Mouse (Mus musculus): ENCODE measurements around the gene Nav2.

- TF ChIP-seq ETS1 (IDR thresholded peaks at IDR 0.05; ENCODE audit: low read depth, low read length) (no peak), CTCF (IDR thresholded peaks at IDR 0.05 in 2 of 3, conservative IDR thresholded peaks at IDR 0.05 in 1 of 3; ENCODE audit: control insufficient read depth in 1 of 3, insufficient read depth in 1 of 3, low read depth in 2 of 3, low read length in 3 of 3, poor library complexity in 1 of 3, severe bottlenecking in 1 of 3) (no peak), ZNF384 (IDR thresholded peaks at IDR 0.05; ENCODE audit: low read depth, low read length) (no peak), POLR2A (IDR thresholded peaks at IDR 0.05; ENCODE audit: control insufficient read depth in 1 of 2, insufficient read depth in 1 of 2, low read depth in 1 of 2, low read length in 2 of 2, poor library complexity in 1 of 2) (no peak), MXI1 (IDR thresholded peaks at IDR 0.05; ENCODE audit: low read depth, low read length) (no peak), POLR2AphosphoS5 (IDR thresholded peaks at IDR 0.05; ENCODE audit: borderline replicate concordance, low read depth, low read length) (no peak), ELF1 (IDR thresholded peaks at IDR 0.05; ENCODE audit: low read depth, low read length) (no peak), EP300 (IDR thresholded peaks at IDR 0.05; ENCODE audit: low read depth in 1 of 2, low read length in 2 of 2) (no peak), USF1 (IDR thresholded peaks at IDR 0.05; ENCODE audit: low read depth, low read length) (no peak), TAL1 (IDR thresholded peaks at IDR 0.05; ENCODE audit: low read length) (no peak), BHLHE40 (IDR thresholded peaks at IDR 0.05; ENCODE audit: borderline replicate concordance, low read depth, low read length) (no peak), MAX (IDR thresholded peaks at IDR 0.05; ENCODE audit: low read length) (no peak), GATA1 (IDR thresholded peaks at IDR 0.05; ENCODE audit: low read depth, low read length) (no peak), ZC3H11A (IDR thresholded peaks at IDR 0.05; ENCODE audit: low read depth, low read length) (no peak)
Observed at GRCm38 (mm10) chr7:49217786-49218185, 309.3 kb downstream of the Nav2 start.

All from MEL (cell line).